Mouse (Mus musculus) embryonic facial prominence, embryonic 13.5 days (tissue): ENCODE measurements around the gene Phactr4. TPM values are rescaled to one million over a fixed set of nuclear protein-coding genes. Genes with fewer than 3 reads are reported as not detected.

Experiments
- ATAC-seq: fragments of 200-750 bp; cut with Nextera tagmentation; 2 replicates; pipeline ENCODE4 v1.8.0; 2017; ENCODE audit warnings: low read depth; ENCODE audit not compliant: insufficient number of reproducible peaks, insufficient read depth, low FRiP score, low TSS enrichment
- H3K27ac ChIP-seq: fragments of 300-500 bp; sonication (generic); 2 replicates; pipeline ENCODE4 v1.5.1; 2015; ENCODE audit warnings: moderate library complexity, mild to moderate bottlenecking, inconsistent platforms
- H3K27me3 ChIP-seq: fragments of 300-500 bp; sonication (generic); 2 replicates; pipeline ENCODE4 v1.6.1; 2015; ENCODE audit warnings: mild to moderate bottlenecking, inconsistent platforms
- H3K36me3 ChIP-seq: fragments of 300-500 bp; sonication (generic); 2 replicates; pipeline ENCODE4 v1.6.1; 2015; ENCODE audit warnings: mild to moderate bottlenecking, inconsistent platforms
- H3K4me1 ChIP-seq: fragments of 300-500 bp; sonication (generic); 2 replicates; pipeline ENCODE4 v1.6.1; 2015; ENCODE audit warnings: inconsistent platforms
- H3K4me2 ChIP-seq: fragments of 300-500 bp; sonication (generic); 2 replicates; pipeline ENCODE4 v1.6.1; 2015; ENCODE audit warnings: moderate library complexity, mild to moderate bottlenecking, inconsistent platforms
- H3K4me3 ChIP-seq: fragments of 300-500 bp; sonication (generic); 2 replicates; pipeline ENCODE4 v1.5.1; 2015; ENCODE audit warnings: mild to moderate bottlenecking, inconsistent platforms
- H3K9ac ChIP-seq: fragments of 300-500 bp; sonication (generic); 2 replicates; pipeline ENCODE4 v1.6.1; 2015; ENCODE audit warnings: mild to moderate bottlenecking, inconsistent platforms
- H3K9me3 ChIP-seq: fragments of 300-500 bp; sonication (generic); 2 replicates; pipeline ENCODE4 v1.6.1; 2016; ENCODE audit warnings: inconsistent platforms
- WGBS: fragments of 180-500 bp; shearing (Covaris S2); methylation state at CpG from one replicate; pipeline ENCODE4 v1.1.7; 2015; ENCODE audit warnings: mixed read lengths; 5-methylcytosine and 5-hydroxymethylcytosine counted together
- polyA plus RNA-seq: library from polyadenylated mRNA; unstranded; fragments of >200 nt; fragmentation: Nextera tagmentation; extraction: Ambion mirVana; gene quantifications from 2 replicates; pipeline ENCODE4 v1.2.1, GENCODE M21; 2015

Phactr4 gene
- polyA plus RNA-seq, result 22.7 and 23.6 TPM in 2 replicates

DNA sequence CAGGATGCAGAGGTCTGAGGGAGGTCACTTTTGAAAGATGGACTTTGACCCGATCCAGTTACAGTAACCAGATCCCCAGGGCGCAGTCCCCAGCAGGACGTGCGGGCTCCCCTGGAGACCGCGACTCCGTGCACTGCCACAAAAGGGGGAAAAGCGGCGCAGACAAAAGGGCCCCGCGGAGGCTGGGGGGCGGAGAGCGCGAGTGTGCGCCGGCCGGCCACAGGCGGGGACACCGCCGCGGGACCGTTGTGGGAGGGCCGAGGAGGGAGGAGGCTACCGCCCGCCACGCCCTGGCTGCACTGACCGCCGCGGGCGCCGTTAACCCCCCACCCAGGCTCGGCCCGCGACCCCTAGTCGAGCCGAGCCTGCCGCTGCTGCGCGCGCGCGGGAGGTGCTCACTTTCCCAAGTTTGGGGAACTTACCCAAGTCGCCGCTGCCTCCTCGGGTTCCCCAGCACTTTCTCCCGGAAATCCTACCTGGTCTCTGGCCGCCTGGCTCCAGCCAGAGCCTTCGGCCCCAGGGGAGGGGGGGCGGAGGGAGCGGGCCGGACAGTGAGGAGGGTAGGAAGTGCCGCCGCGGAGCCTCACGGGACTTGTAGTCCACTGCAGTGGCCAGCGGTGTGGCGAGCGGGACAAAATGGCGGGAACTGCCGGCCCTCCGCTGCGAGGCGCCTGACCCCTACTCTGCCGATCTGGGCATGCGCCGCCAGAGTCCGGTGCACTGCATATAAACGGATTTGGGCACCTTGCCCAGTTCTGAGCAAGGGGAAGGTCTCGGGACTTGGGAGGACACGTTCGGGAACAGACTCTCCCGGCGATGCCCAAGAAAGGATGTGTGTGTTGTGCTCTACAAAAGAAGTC is at the start of gene Phactr4:
Gene Phactr4, minus strand, starts transcription at position 567 of the 860 bp plus-strand sequence.
- under 1% methylated on average over 70 of the region's 73 CpGs for WGBS

DNA sequence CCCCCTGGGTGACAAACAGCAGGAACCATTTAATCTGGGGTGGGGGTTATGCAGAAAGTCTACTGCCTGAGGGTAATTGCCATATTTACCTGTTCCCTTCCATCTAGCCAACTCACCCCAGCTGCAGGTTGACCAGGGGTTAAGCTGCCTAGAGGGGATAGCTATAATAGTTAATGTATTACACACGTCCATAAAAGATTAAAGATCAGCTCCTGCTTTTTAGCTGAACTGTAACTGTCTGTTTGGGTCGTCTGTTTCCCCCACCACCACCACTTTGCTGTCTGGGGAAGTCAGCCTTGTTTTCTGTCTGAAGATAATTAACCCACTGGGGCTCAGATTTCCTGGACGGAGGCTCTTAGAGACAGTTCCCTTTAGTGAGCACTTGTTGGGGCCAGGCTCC is 47.6 kb upstream of the Phactr4 start:
- 1% methylated on average over 3 of the region's 3 CpGs for WGBS
- Histone ChIP-seq H3K4me1 (peaks cover 16% of the 10 kb centered on the region), H3K27me3 (no peaks in the 10 kb centered on the region), H3K36me3 (no peaks in the 10 kb centered on the region), H3K4me3 (no peak overlapping the region), H3K9ac (no peak overlapping the region), H3K27ac (no peak overlapping the region), H3K9me3 (no peaks in the 10 kb centered on the region), H3K4me2 (no peak overlapping the region)
- no peak for ATAC-seq

More for the DNA sequence above, at the start of gene Phactr4:
- H3K4me1 ChIP-seq, result peaks cover 17% of the 10 kb centered on the region
- H3K4me3 ChIP-seq, result peak within 1 kb of the TSS; percentile 84
- H3K27me3 ChIP-seq, result no peaks in the 10 kb centered on the region
- peak within 1 kb of the TSS; percentile 60 for H3K4me2 ChIP-seq
- H3K36me3 ChIP-seq, result 0 out of 2 replicates have a peak, but pooled peaks cover 5% of the 10 kb centered on the region
- H3K27ac ChIP-seq, result peak within 1 kb of the TSS; percentile 98
- H3K9ac ChIP-seq, result peak within 1 kb of the TSS; percentile 97
- H3K9me3 ChIP-seq, result no peaks in the 10 kb centered on the region
- ATAC-seq, result peak; percentile 91

DNA sequence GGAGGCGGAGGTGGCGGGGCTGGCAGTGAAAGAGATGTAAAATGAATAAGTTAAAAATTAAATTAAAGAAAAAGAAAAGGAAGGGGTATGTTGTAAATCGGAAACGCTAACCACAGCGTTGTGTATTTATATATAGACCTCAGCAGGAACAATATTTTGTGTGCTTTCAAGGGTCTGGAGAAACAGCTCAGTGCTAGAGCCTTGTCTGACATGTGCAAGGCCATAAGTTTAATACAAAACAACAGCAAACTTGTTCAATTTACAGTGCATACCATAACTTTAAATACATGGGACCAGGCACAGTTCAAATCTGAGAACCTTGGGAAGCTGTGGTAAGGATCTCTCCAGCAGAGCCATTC is 41.9 kb upstream of the Phactr4 start:
- no peak for ATAC-seq
- peaks cover 22% of the 10 kb centered on the region for H3K36me3 ChIP-seq
- H3K4me1 ChIP-seq, result peaks cover 13% of the 10 kb centered on the region
- 4% methylated on average over 5 of the region's 5 CpGs for WGBS
- peak overlapping the region; percentile 79 for H3K4me2 ChIP-seq
- peak overlapping the region; percentile 71 for H3K4me3 ChIP-seq
- peak overlapping the region; percentile 71; the same call in 1 of the 2 replicates for H3K27ac ChIP-seq
- no peaks in the 10 kb centered on the region for H3K27me3 ChIP-seq
- H3K9ac ChIP-seq, result peak overlapping the region; percentile 86
- H3K9me3 ChIP-seq, result no peaks in the 10 kb centered on the region

- Histone ChIP-seq H3K4me3 (peak within 1 kb of the TSS; percentile 71), H3K4me2 (peak within 1 kb of the TSS; percentile 79), H3K36me3 (peaks cover 27% of the 10 kb centered on the region), H3K27ac (peak within 1 kb of the TSS; percentile 71), H3K27me3 (no peaks in the 10 kb centered on the region), H3K9ac (peak within 1 kb of the TSS; percentile 86), H3K9me3 (no peaks in the 10 kb centered on the region), H3K4me1 (peaks cover 13% of the 10 kb centered on the region)
- ATAC-seq, result peak; percentile 85
- under 1% methylated on average over 44 of the region's 44 CpGs for WGBS
Observed at GRCm38 (mm10) chr4:132463430-132464254, 41.4 kb upstream of the Phactr4 start, which contains the start of gene Med18. Med18 (minus strand) TSS chr4:132463921.

- ATAC-seq, result no peak
- peak overlapping the region; percentile 86 for H3K9ac ChIP-seq
- H3K27ac ChIP-seq, result peak overlapping the region; percentile 71; the same call in 1 of the 2 replicates
- H3K36me3 ChIP-seq, result peaks cover 35% of the 10 kb centered on the region
- no peaks in the 10 kb centered on the region for H3K27me3 ChIP-seq
- peak overlapping the region; percentile 79 for H3K4me2 ChIP-seq
- WGBS, result 10% methylated on average over 11 of the region's 11 CpGs
- H3K9me3 ChIP-seq, result no peaks in the 10 kb centered on the region
- peak overlapping the region; percentile 71 for H3K4me3 ChIP-seq
- peaks cover 13% of the 10 kb centered on the region for H3K4me1 ChIP-seq
Observed at GRCm38 (mm10) chr4:132462836-132463235, 40.5 kb upstream of the Phactr4 start.

DNA sequence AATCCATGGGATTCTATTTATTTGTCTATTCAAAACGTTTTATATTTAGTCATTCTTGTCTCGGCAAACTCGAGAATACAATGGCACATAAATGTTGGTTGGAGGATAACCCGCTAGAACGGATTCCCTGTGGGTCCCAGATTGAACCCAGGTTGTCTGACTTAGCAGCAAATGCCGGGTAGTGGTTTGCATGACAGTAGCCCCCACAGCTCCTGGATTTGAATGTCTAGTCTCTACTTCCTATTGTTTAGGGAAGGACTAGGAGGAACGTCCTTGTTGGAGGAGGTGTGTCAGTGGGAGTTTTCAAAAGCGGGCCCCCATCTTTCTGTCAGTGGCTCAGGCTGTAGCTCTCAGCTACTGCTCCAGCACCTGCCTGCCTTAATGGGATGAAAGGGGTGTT is 37.9 kb upstream of the Phactr4 start:
- Histone ChIP-seq H3K4me2 (no peak overlapping the region), H3K9me3 (no peaks in the 10 kb centered on the region), H3K36me3 (peaks cover 49% of the 10 kb centered on the region), H3K4me1 (peaks cover 13% of the 10 kb centered on the region), H3K27ac (no peak overlapping the region), H3K9ac (no peak overlapping the region), H3K27me3 (no peaks in the 10 kb centered on the region), H3K4me3 (no peak overlapping the region)
- 91% methylated on average over 8 of the region's 8 CpGs for WGBS
- ATAC-seq, result no peak

DNA sequence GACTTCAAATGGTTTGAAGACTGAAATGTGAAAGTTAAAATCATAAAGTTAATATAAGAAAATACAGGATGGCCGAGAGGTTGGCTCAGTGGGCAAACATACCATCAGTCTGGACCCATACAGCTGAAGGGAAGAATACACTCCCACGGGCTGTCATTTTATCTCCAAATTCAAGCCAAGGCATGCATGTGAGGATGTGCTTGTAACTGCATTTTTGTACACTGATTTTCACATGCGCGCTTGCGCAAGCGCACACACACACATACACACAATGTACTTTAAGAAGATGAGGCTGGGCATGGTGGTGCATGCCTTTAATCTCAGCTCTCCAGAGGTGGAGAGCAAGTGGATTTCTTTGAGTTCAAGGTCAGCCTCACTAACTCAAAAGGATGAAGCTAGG is 33.3 kb upstream of the Phactr4 start:
- ATAC-seq, result no peak
- WGBS, result 83% methylated on average over 6 of the region's 6 CpGs
- Histone ChIP-seq H3K4me1 (no peaks in the 10 kb centered on the region), H3K36me3 (peaks cover 40% of the 10 kb centered on the region), H3K4me2 (no peak overlapping the region), H3K4me3 (no peak overlapping the region), H3K27me3 (no peaks in the 10 kb centered on the region), H3K9ac (no peak overlapping the region), H3K27ac (peak overlapping the region; percentile 57), H3K9me3 (no peaks in the 10 kb centered on the region)

DNA sequence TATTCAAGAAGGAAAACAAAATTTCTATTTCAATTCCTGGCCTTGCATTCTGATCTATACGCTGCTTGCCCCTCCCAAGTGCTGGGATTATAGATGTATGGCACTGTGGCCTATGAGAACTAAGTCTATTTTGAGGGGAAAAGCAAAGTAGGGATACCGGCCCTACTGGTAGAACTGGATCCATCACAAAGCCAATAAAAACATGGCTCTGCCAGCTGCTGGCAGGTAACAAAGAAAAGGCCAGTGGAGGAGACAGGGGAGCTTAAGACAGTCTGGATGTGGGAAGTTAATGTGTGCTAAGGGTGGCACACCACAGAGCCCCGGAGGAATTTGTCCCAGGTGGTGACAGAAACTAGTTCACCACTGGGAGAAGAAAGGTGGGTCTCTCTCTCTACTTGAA is 32.9 kb upstream of the Phactr4 start:
- Histone ChIP-seq H3K27ac (peak overlapping the region; percentile 57), H3K9me3 (no peaks in the 10 kb centered on the region), H3K4me3 (no peak overlapping the region), H3K36me3 (peaks cover 36% of the 10 kb centered on the region), H3K9ac (no peak overlapping the region), H3K27me3 (no peaks in the 10 kb centered on the region), H3K4me2 (no peak overlapping the region), H3K4me1 (no peaks in the 10 kb centered on the region)
- 66% methylated on average over 3 of the region's 3 CpGs for WGBS
- ATAC-seq, result 0 out of 2 replicates have a peak, but pooled peaks have one; percentile 67

DNA sequence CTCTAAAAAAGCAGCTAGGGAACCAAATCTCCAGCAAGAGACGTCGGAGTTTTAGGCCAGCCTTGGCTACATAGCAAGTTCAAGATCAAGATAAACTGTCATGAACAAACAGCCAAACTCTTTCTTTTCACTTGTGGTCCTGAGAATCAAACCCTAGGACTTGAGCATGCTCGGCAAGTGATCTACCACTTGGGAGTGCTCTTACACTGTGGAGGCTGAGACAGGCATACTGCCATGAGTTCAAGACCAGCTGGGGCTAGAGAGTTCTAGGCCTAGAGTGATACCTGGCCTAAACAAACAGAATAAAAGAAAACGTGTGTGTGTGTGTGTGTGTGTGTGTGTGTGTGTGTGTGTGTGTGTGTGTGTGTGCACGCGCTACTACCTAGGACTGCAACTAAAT is 31.9 kb upstream of the Phactr4 start:
- Histone ChIP-seq H3K4me2 (no peak overlapping the region), H3K36me3 (peaks cover 26% of the 10 kb centered on the region), H3K27me3 (no peaks in the 10 kb centered on the region), H3K9me3 (no peaks in the 10 kb centered on the region), H3K27ac (no peak overlapping the region), H3K9ac (no peak overlapping the region), H3K4me1 (no peaks in the 10 kb centered on the region), H3K4me3 (no peak overlapping the region)
- ATAC-seq, result no peak
- WGBS, result 86% methylated on average over 6 of the region's 6 CpGs

DNA sequence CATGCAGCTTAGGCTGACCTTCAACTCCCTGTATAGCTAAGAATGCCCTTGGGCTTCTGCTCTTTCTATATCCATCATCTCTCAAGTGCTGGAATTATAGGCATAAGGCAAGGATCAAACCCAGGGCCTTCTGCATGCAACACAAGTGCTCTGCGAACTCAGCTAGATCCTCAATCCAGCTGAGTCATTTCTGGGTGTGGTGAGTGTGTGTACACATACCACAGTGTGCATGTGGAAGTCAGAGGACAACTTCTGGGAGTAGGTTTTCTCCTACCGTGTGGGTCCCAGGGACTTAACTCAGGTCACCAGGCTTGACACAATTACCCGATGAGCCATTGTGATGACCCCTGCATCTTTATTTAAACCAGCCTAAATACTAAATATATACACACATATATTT is 27.5 kb upstream of the Phactr4 start:
- 78% methylated on average over 3 of the region's 3 CpGs for WGBS
- H3K4me1 ChIP-seq, result no peaks in the 10 kb centered on the region
- ATAC-seq, result no peak

GRCm38 (mm10) chr4:132446105-132446504 is 23.8 kb upstream of the Phactr4 start:
- Histone ChIP-seq H3K4me3 (no peak overlapping the region), H3K27me3 (no peaks in the 10 kb centered on the region), H3K36me3 (no peaks in the 10 kb centered on the region), H3K9me3 (0 out of 2 replicates have a peak, but pooled peaks cover 7% of the 10 kb centered on the region), H3K4me2 (no peak overlapping the region), H3K27ac (no peak overlapping the region), H3K4me1 (no peaks in the 10 kb centered on the region), H3K9ac (no peak overlapping the region)
- ATAC-seq, result no peak
- 75% methylated on average over 12 of the region's 12 CpGs for WGBS

More for the DNA sequence above, 27.5 kb upstream of the Phactr4 start:
- no peak overlapping the region for H3K27ac ChIP-seq
- no peak overlapping the region for H3K4me3 ChIP-seq
- H3K4me2 ChIP-seq, result no peak overlapping the region
- no peak overlapping the region for H3K9ac ChIP-seq
- H3K9me3 ChIP-seq, result no peaks in the 10 kb centered on the region
- H3K36me3 ChIP-seq, result no peaks in the 10 kb centered on the region
- H3K27me3 ChIP-seq, result no peaks in the 10 kb centered on the region
